Mouse (Mus musculus) bone marrow macrophage, adult 2 months (primary cell): ENCODE results near the gene Eomes.

Experiments used
- CTCF ChIP-seq: IDR thresholded peaks from 2 replicates; pipeline ENCODE4 v1.5.1; 2012; ENCODE audit warnings: low read depth, mild to moderate bottlenecking, low read length, moderate library complexity
- POLR2A ChIP-seq: IDR thresholded peaks from 2 replicates; pipeline ENCODE4 v1.6.1; 2012; ENCODE audit warnings: mild to moderate bottlenecking, low read depth, low read length, borderline replicate concordance

DNA sequence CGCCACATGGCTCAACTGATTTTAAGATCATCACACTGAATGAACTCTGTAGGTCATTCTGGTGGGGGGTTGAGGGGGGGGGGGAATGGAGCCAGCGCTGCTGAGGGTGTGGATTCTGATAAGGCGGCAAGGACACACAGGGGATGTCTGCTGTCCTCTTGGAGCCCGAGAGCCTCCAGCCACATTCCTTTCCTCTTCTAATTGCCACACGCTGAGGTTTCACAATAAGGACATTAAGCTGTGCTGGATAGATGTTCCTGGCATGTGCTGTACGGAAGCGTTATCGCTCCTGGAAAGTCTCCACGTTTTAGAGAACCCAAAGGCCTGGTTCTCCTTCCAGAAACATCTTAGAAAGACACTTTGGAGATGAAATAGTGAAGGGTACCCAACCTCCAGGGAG, 33.2 kb upstream of the Eomes start:
- TF ChIP-seq POLR2A (no peak), CTCF (no peak)
